Mouse (Mus musculus) liver, adult 2 months (tissue): ENCODE measurements around the gene Elovl5.
"Not testable (repeated sequence)": the region's sequence is repeated elsewhere in the genome, so short reads cannot be mapped to it uniquely, and the experiment has no call there.

ENCODE experiments used
- CTCF ChIP-seq: fragments of 200-500 bp; IDR thresholded peaks from 2 replicates; pipeline ENCODE4 v1.5.1; 2011; ENCODE audit warnings: low read depth, low read length, control low read depth
- POLR2A ChIP-seq: fragments of 200-500 bp; IDR thresholded peaks from 2 replicates; pipeline ENCODE4 v1.6.1; 2011; ENCODE audit warnings: low read length, control low read depth; ENCODE audit not compliant: insufficient read depth; ENCODE audit errors: extremely low read depth

DNA sequence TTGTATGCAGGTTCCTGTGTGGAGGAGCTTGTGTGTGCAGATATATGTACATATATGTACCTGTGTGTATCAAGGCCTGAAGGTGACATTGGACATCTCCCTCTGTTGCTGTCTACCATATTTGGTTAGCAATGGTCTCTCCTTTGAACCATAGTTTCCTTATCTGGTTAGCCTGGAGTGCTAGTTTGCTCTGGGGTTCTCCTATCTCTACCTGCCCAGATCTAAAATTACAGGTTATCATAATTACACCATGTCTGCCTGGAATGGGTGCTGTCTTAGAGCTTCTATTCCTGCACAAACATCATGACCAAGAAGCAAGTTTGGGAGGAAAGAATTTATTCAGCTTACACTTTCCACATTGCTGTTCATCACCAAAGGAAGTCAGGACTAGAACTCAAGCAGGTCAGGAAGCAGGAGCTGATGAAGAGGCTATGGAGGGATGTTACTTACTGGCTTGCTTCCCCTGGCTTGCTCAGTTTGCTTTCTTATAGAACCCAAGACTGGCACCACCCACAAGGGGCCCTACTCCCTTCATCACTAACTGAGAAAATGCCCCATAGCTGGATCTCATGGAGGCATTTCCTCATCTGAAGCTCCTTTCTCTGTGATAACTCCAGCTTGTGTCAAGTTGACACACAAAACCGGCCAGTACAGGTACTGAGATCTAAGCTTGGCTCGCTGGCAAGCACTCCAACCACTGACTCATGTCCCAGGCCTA is 76.5 kb downstream of the Elovl5 start:
- not testable (repeated sequence) for TF ChIP-seq CTCF, POLR2A
